Mouse (Mus musculus) neural tube, embryonic 12.5 days (tissue): ENCODE results near the gene Lrrn2. TPM values are rescaled to one million over a fixed set of nuclear protein-coding genes. Genes with fewer than 3 reads are reported as not detected.

Experiments used
- ATAC-seq: fragments of 200-750 bp; cut with Nextera tagmentation; 2 replicates; pipeline ENCODE4 v1.8.0; 2017; ENCODE audit warnings: low read depth, mild to moderate bottlenecking, moderate TSS enrichment, moderate library complexity; ENCODE audit not compliant: low FRiP score
- H3K27ac ChIP-seq: fragments of 300-500 bp; sonication (generic); 2 replicates; pipeline ENCODE4 v1.5.1; 2016
- H3K27me3 ChIP-seq: fragments of 300-500 bp; sonication (generic); replicated peaks from 2 replicates; pipeline ENCODE4 v1.6.1; 2016; ENCODE audit warnings: mild to moderate bottlenecking
- H3K36me3 ChIP-seq: fragments of 300-500 bp; sonication (generic); 2 replicates; pipeline ENCODE4 v1.6.1; 2016; ENCODE audit warnings: mild to moderate bottlenecking
- H3K4me1 ChIP-seq: fragments of 300-500 bp; sonication (generic); 2 replicates; pipeline ENCODE4 v1.6.1; 2016
- H3K4me2 ChIP-seq: fragments of 300-500 bp; sonication (generic); replicated peaks from 2 replicates; pipeline ENCODE4 v1.6.1; 2016; ENCODE audit warnings: mild to moderate bottlenecking
- H3K4me3 ChIP-seq: fragments of 300-500 bp; sonication (generic); 2 replicates; pipeline ENCODE4 v1.5.1; 2016
- H3K9ac ChIP-seq: fragments of 300-500 bp; sonication (generic); 2 replicates; pipeline ENCODE4 v1.6.1; 2016; ENCODE audit warnings: mild to moderate bottlenecking
- H3K9me3 ChIP-seq: fragments of 300-500 bp; sonication (generic); 2 replicates; pipeline ENCODE4 v1.6.1; 2016; ENCODE audit warnings: mild to moderate bottlenecking
- WGBS: fragments of 180-500 bp; shearing (Covaris S2); methylation state at CpG from one replicate; pipeline ENCODE4 v1.1.7; 2016; 5-methylcytosine and 5-hydroxymethylcytosine counted together
- polyA plus RNA-seq: library from polyadenylated mRNA; unstranded; fragments of >200 nt; fragmentation: Nextera tagmentation; extraction: Ambion mirVana; gene quantifications from 2 replicates; pipeline ENCODE4 v1.2.1, GENCODE M21; 2016

The Lrrn2 gene
- polyA plus RNA-seq, 1 experiment from 2014 or later: 19.7 TPM

GRCm38 (mm10) chr1:132918117-132918680 is 38.1 kb downstream of the Lrrn2 start:
- H3K36me3 ChIP-seq: no peaks in the 10 kb centered on the region
- H3K27ac ChIP-seq: no peak overlapping the region
- no peak overlapping the region for H3K4me3 ChIP-seq
- H3K9me3 ChIP-seq: no peaks in the 10 kb centered on the region
- ATAC-seq: no peak
- peak overlapping the region; percentile 22 for H3K4me2 ChIP-seq
- H3K27me3 ChIP-seq: no peaks in the 10 kb centered on the region
- H3K9ac ChIP-seq: peak overlapping the region; percentile 30; the same call in 1 of the 2 replicates
- peaks cover 40% of the 10 kb centered on the region for H3K4me1 ChIP-seq
- WGBS: 20% methylated on average over 10 of the region's 10 CpGs

- no peak overlapping the region for H3K4me2 ChIP-seq
- H3K36me3 ChIP-seq: no peaks in the 10 kb centered on the region
- no peak overlapping the region for H3K4me3 ChIP-seq
- no peaks in the 10 kb centered on the region for H3K9me3 ChIP-seq
- no peak overlapping the region for H3K9ac ChIP-seq
- H3K27ac ChIP-seq: no peak overlapping the region
- no peaks in the 10 kb centered on the region for H3K27me3 ChIP-seq
- WGBS: 80% methylated on average over 8 of the region's 8 CpGs
- H3K4me1 ChIP-seq: peaks cover 38% of the 10 kb centered on the region
- no peak for ATAC-seq
Measured at GRCm38 (mm10) chr1:132919258-132919657, 39.2 kb downstream of the Lrrn2 start.

GRCm38 (mm10) chr1:132921071-132921470 is 41.0 kb downstream of the Lrrn2 start:
- no peak overlapping the region for H3K4me3 ChIP-seq
- peaks cover 38% of the 10 kb centered on the region for H3K4me1 ChIP-seq
- H3K9me3 ChIP-seq: no peaks in the 10 kb centered on the region
- peak; percentile 68 for ATAC-seq
- H3K27ac ChIP-seq: no peak overlapping the region
- 0 out of 2 replicates have a peak overlapping the region, but pooled peaks have one; percentile 9 for H3K9ac ChIP-seq
- WGBS: 6% methylated on average over 13 of the region's 13 CpGs
- H3K4me2 ChIP-seq: peak overlapping the region; percentile 43
- H3K27me3 ChIP-seq: no peaks in the 10 kb centered on the region
- H3K36me3 ChIP-seq: no peaks in the 10 kb centered on the region

GRCm38 (mm10) chr1:132922257-132922656 is 42.2 kb downstream of the Lrrn2 start:
- no peak overlapping the region for H3K4me3 ChIP-seq
- H3K36me3 ChIP-seq: no peaks in the 10 kb centered on the region
- peaks cover 37% of the 10 kb centered on the region for H3K4me1 ChIP-seq
- no peak overlapping the region for H3K4me2 ChIP-seq
- no peaks in the 10 kb centered on the region for H3K27me3 ChIP-seq
- no peaks in the 10 kb centered on the region for H3K9me3 ChIP-seq
- H3K9ac ChIP-seq: no peak overlapping the region
- H3K27ac ChIP-seq: no peak overlapping the region
- no peak for ATAC-seq
- 82% methylated on average over 9 of the region's 9 CpGs for WGBS

- no peak overlapping the region for H3K27ac ChIP-seq
- peaks cover 30% of the 10 kb centered on the region for H3K4me1 ChIP-seq
- no peaks in the 10 kb centered on the region for H3K9me3 ChIP-seq
- WGBS: 88% methylated on average over 7 of the region's 7 CpGs
- no peak for ATAC-seq
- H3K27me3 ChIP-seq: no peaks in the 10 kb centered on the region
- no peak overlapping the region for H3K9ac ChIP-seq
- H3K4me2 ChIP-seq: no peak overlapping the region
- no peak overlapping the region for H3K4me3 ChIP-seq
- no peaks in the 10 kb centered on the region for H3K36me3 ChIP-seq
Measured at GRCm38 (mm10) chr1:132925270-132925669, 45.2 kb downstream of the Lrrn2 start.

GRCm38 (mm10) chr1:132928032-132928906 is 48.2 kb downstream of the Lrrn2 start:
- no peaks in the 10 kb centered on the region for H3K9me3 ChIP-seq
- H3K27ac ChIP-seq: peak overlapping the region; percentile 63
- 38% methylated on average over 19 of the region's 19 CpGs for WGBS
- peaks cover 9% of the 10 kb centered on the region for H3K4me1 ChIP-seq
- peak; percentile 78 for ATAC-seq
- H3K9ac ChIP-seq: no peak overlapping the region
- H3K4me2 ChIP-seq: peak overlapping the region; percentile 24; the same call in 1 of the 2 replicates
- H3K27me3 ChIP-seq: no peaks in the 10 kb centered on the region
- H3K4me3 ChIP-seq: no peak overlapping the region
- no peaks in the 10 kb centered on the region for H3K36me3 ChIP-seq

- H3K9me3 ChIP-seq: no peaks in the 10 kb centered on the region
- ATAC-seq: peak; percentile 66; the same call in 1 of the 2 replicates
- H3K4me3 ChIP-seq: no peak overlapping the region
- no peak overlapping the region for H3K9ac ChIP-seq
- 53% methylated on average over 3 of the region's 3 CpGs for WGBS
- peak overlapping the region; percentile 24; the same call in 1 of the 2 replicates for H3K4me2 ChIP-seq
- no peaks in the 10 kb centered on the region for H3K27me3 ChIP-seq
- H3K27ac ChIP-seq: peak overlapping the region; percentile 63
- H3K4me1 ChIP-seq: peaks cover 9% of the 10 kb centered on the region
- H3K36me3 ChIP-seq: no peaks in the 10 kb centered on the region
Measured at GRCm38 (mm10) chr1:132928907-132929250, 48.8 kb downstream of the Lrrn2 start.

GRCm38 (mm10) chr1:132930291-132930690 is 50.2 kb downstream of the Lrrn2 start:
- no peak overlapping the region for H3K9ac ChIP-seq
- H3K4me2 ChIP-seq: no peak overlapping the region
- H3K4me3 ChIP-seq: no peak overlapping the region
- no peaks in the 10 kb centered on the region for H3K36me3 ChIP-seq
- H3K9me3 ChIP-seq: no peaks in the 10 kb centered on the region
- WGBS: 70% methylated on average over 4 of the region's 4 CpGs
- H3K27ac ChIP-seq: no peak overlapping the region
- no peaks in the 10 kb centered on the region for H3K27me3 ChIP-seq
- no peak for ATAC-seq
- H3K4me1 ChIP-seq: peaks cover 18% of the 10 kb centered on the region

- Histone ChIP-seq H3K4me1 (peaks cover 18% of the 10 kb centered on the region), H3K9me3 (no peaks in the 10 kb centered on the region), H3K9ac (no peak overlapping the region), H3K4me2 (no peak overlapping the region), H3K36me3 (no peaks in the 10 kb centered on the region; the same call in 1 of the 2 replicates), H3K4me3 (no peak overlapping the region), H3K27ac (no peak overlapping the region), H3K27me3 (no peaks in the 10 kb centered on the region)
- WGBS: 77% methylated on average over 2 of the region's 2 CpGs
- ATAC-seq: no peak
Measured at GRCm38 (mm10) chr1:132932421-132932820, 52.3 kb downstream of the Lrrn2 start.

- H3K36me3 ChIP-seq: peaks cover 11% of the 10 kb centered on the region; the same call in 1 of the 2 replicates
- peak; percentile 56; the same call in 1 of the 2 replicates for ATAC-seq
Measured at GRCm38 (mm10) chr1:132934856-132935255, 54.8 kb downstream of the Lrrn2 start.

GRCm38 (mm10) chr1:132937296-132938030 is 57.4 kb downstream of the Lrrn2 start:
- H3K4me1 ChIP-seq: 0 out of 2 replicates have a peak, but pooled peaks cover 9% of the 10 kb centered on the region
- no peaks in the 10 kb centered on the region for H3K27me3 ChIP-seq
- no peak overlapping the region for H3K4me3 ChIP-seq
- peaks cover 11% of the 10 kb centered on the region; the same call in 1 of the 2 replicates for H3K36me3 ChIP-seq
- no peak overlapping the region for H3K4me2 ChIP-seq
- H3K9me3 ChIP-seq: no peaks in the 10 kb centered on the region
- ATAC-seq: no peak
- H3K27ac ChIP-seq: no peak overlapping the region
- no peak overlapping the region for H3K9ac ChIP-seq
- whole genome bisulfite sequencing: 88% methylated on average over 26 of the region's 26 CpGs

More at GRCm38 (mm10) chr1:132934856-132935255, 54.8 kb downstream of the Lrrn2 start:
- Histone ChIP-seq H3K9ac (no peak overlapping the region), H3K27me3 (no peaks in the 10 kb centered on the region), H3K9me3 (no peaks in the 10 kb centered on the region), H3K4me2 (no peak overlapping the region), H3K4me1 (0 out of 2 replicates have a peak, but pooled peaks cover 9% of the 10 kb centered on the region), H3K27ac (no peak overlapping the region), H3K4me3 (no peak overlapping the region)
- 35% methylated on average over 7 of the region's 7 CpGs for WGBS

- H3K9ac ChIP-seq: no peak overlapping the region
- H3K9me3 ChIP-seq: no peaks in the 10 kb centered on the region
- 0 out of 2 replicates have a peak, but pooled peaks cover 9% of the 10 kb centered on the region for H3K4me1 ChIP-seq
- H3K27me3 ChIP-seq: no peaks in the 10 kb centered on the region
- no peak overlapping the region for H3K4me3 ChIP-seq
- no peak overlapping the region for H3K4me2 ChIP-seq
- no peak overlapping the region for H3K27ac ChIP-seq
- WGBS: 83% methylated on average over 8 of the region's 8 CpGs
- H3K36me3 ChIP-seq: peaks cover 11% of the 10 kb centered on the region; the same call in 1 of the 2 replicates
- ATAC-seq: no peak
Measured at GRCm38 (mm10) chr1:132938975-132939374, 58.9 kb downstream of the Lrrn2 start.
